ENCODE assay signal across 23 mouse cellular contexts in genomic region chr10:80583047-80583446, GRCm38 (mm10). TPM values are rescaled to one million over a fixed set of nuclear protein-coding genes. Genes with fewer than 3 reads are reported as not detected.
A peak's percentile ranks its signal among the peaks of the same experiment; 100 is the strongest.
DNase-seq lines count a peak whose midpoint lies in the region; TF ChIP-seq lines count a peak whose summit lies in the region.
"Had no signal": no experiment of that assay in that cellular context is flagged by ENCODE, and none has a peak within 500 bp of the region (broad histone marks: within the 10 kb centered on the region; RNA-seq: fewer than 3 reads in every experiment).

No protein-coding gene starts in this region.

- H3K9ac ChIP-seq in CH12.LX (ENCODE audit: insufficient read depth, low read depth), result no peak overlapping the region
- H3K9ac ChIP-seq: forebrain, embryonic 13.5 days; heart, embryonic 12.5 days; heart, embryonic 15.5 days; hindbrain, embryonic 15.5 days had no signal

- H3K9me3 ChIP-seq in CH12.LX (replicated peaks; ENCODE audit: low read length), result no peaks in the 10 kb centered on the region
- H3K9me3 ChIP-seq in E14TG2a.4 (ENCODE audit: low read length), result no peaks in the 10 kb centered on the region
- H3K9me3 ChIP-seq: forebrain, embryonic 10.5 days; forebrain, embryonic 13.5 days; heart, embryonic 12.5 days; heart, embryonic 15.5 days; hindbrain, embryonic 15.5 days had no signal

- 87% methylated on average over 5 of the region's 5 CpGs for WGBS in thymus, adult 2 months

- H3K36me3 ChIP-seq in CH12.LX (replicated peaks in 1 of 2; ENCODE audit: control insufficient read depth in 1 of 2, insufficient read depth in 1 of 2, low read length in 1 of 2) (peaks cover 31 to 61% of the 10 kb centered on the region in 2 experiments), E14TG2a.4 (ENCODE audit: insufficient read depth, low read length) (peaks cover 54% of the 10 kb centered on the region)
- no peaks in the 10 kb centered on the region for H3K36me3 ChIP-seq in thymus, adult 2 months (ENCODE audit: control insufficient read depth, insufficient read depth, low read length)

- TF ChIP-seq EP300 in CH12.LX (IDR thresholded peaks at IDR 0.05; ENCODE audit: low read length), result no peak

- dilution Hi-C loops in CH12.LX (cut with MboI; ENCODE audit: extremely low pct_ligation_motif_present, extremely low pct_unique_long_range_greater_than_20kb, low sequenced_read_pairs), result no loop called here

- in situ Hi-C loops in CH12.LX (cut with MboI; ENCODE audit: low pct_ligation_motif_present, low pct_unique_long_range_greater_than_20kb, low sequenced_read_pairs), result no loop called here

- H3K4me3 ChIP-seq in gastrocnemius, adult 2 months, result no peak overlapping the region
- H3K4me3 ChIP-seq in CH12.LX (replicated peaks in 1 of 3; ENCODE audit: low read depth in 2 of 3, low read length in 2 of 3, poor library complexity in 1 of 3) (no peak overlapping the region), E14TG2a.4 (replicated peaks; ENCODE audit: low read length) (peak overlapping the region; percentile 66)
- H3K4me3 ChIP-seq in thymus, adult 2 months (ENCODE audit: control insufficient read depth, insufficient read depth, low read length), result no peak overlapping the region
- H3K4me3 ChIP-seq: forebrain, embryonic 13.5 days; heart, embryonic 12.5 days; heart, embryonic 15.5 days; hindbrain, embryonic 15.5 days had no signal

- DNase-seq in gastrocnemius, adult 2 months, result no peak
- DNase-seq in gastrocnemius, adult 18-20 months (ENCODE audit: low spot score), result no peak
- DNase-seq in layer of hippocampus, adult 9-11 months, result peak; percentile 14
- DNase-seq in layer of hippocampus, adult 8-10 months (ENCODE audit: low spot score in 2 of 2), result no peak
- DNase-seq in CH12.LX (ENCODE audit: extremely low read depth), result no peak
- no peak for DNase-seq in kidney, postnatal 14 days
- DNase-seq in thymus, adult 2 months, result no peak
- DNase-seq: adrenal gland, postnatal 10 days; adrenal gland, postnatal 36 days; cerebellum, adult 11 months; cerebellum, adult 2 months; cerebellum, adult 9-11 months; gastrocnemius, postnatal 25 days; heart, adult 18-20 months; heart, postnatal 10 days; heart, postnatal 36 days had no signal

- no peak; the same call in 1 of the 2 replicates for TF ChIP-seq POLR2A in CH12.LX (IDR thresholded peaks at IDR 0.05; ENCODE audit: low read depth, low read length)
- no peak for TF ChIP-seq POLR2A in thymus, adult 2 months (IDR thresholded peaks at IDR 0.05; ENCODE audit: control insufficient read depth, extremely low read depth, insufficient read depth, low read length, poor library complexity)

- 0 out of 2 replicates have a peak overlapping the region, but pooled peaks have one; percentile 90 for H3K27ac ChIP-seq in gastrocnemius, adult 2 months
- no peak overlapping the region for H3K27ac ChIP-seq in CH12.LX (ENCODE audit: insufficient read depth, low read depth)
- H3K27ac ChIP-seq in thymus, adult 2 months (ENCODE audit: control insufficient read depth, insufficient read depth, low read length), result no peak overlapping the region
- H3K27ac ChIP-seq: forebrain, embryonic 13.5 days; heart, embryonic 15.5 days; hindbrain, embryonic 15.5 days had no signal

- intact Hi-C loops in gastrocnemius, adult 2 months (cut with DNase I), result no loop called here

- TF ChIP-seq RAD21 in CH12.LX (IDR thresholded peaks at IDR 0.05; ENCODE audit: low read depth, low read length), result no peak

- H3K4me1 ChIP-seq in CH12.LX (ENCODE audit: control insufficient read depth in 1 of 2, insufficient read depth in 2 of 2), result peaks cover 21 to 73% of the 10 kb centered on the region in 2 experiments
- H3K4me1 ChIP-seq in E14TG2a.4 (replicated peaks; ENCODE audit: low read depth, low read length), result peaks cover 71% of the 10 kb centered on the region
- peaks cover 32% of the 10 kb centered on the region for H3K4me1 ChIP-seq in thymus, adult 2 months (replicated peaks; ENCODE audit: control insufficient read depth, insufficient read depth, low read length)

- H3K4me2 ChIP-seq in CH12.LX (ENCODE audit: insufficient read depth, low read depth, poor library complexity, severe bottlenecking), result no peak overlapping the region
- H3K4me2 ChIP-seq: forebrain, embryonic 13.5 days; heart, embryonic 12.5 days; heart, embryonic 15.5 days; hindbrain, embryonic 15.5 days had no signal

- H3K79me2 ChIP-seq in CH12.LX (replicated peaks; ENCODE audit: control insufficient read depth, extremely low read depth, insufficient read depth, poor library complexity, severe bottlenecking), result peaks cover 7% of the 10 kb centered on the region

- TF ChIP-seq CTCF in gastrocnemius, adult 2 months (IDR thresholded peaks at IDR 0.05), result no peak
- no peak for TF ChIP-seq CTCF in CH12.LX (conservative IDR thresholded peaks at IDR 0.05 in 1 of 2, IDR thresholded peaks at IDR 0.05 in 1 of 2; ENCODE audit: low read depth in 2 of 2, low read length in 2 of 2)
- no peak for TF ChIP-seq CTCF in E14TG2a.4 (conservative IDR thresholded peaks at IDR 0.05; ENCODE audit: low read length)
- TF ChIP-seq CTCF in thymus, adult 2 months (IDR thresholded peaks at IDR 0.05; ENCODE audit: borderline replicate concordance, control insufficient read depth, extremely low read depth, insufficient read depth, low read length, poor library complexity), result no peak

- H3K27me3 ChIP-seq in CH12.LX (replicated peaks) (no peaks in the 10 kb centered on the region), E14TG2a.4 (ENCODE audit: insufficient read depth, low read length) (no peaks in the 10 kb centered on the region)
- no peaks in the 10 kb centered on the region for H3K27me3 ChIP-seq in thymus, adult 2 months (ENCODE audit: control insufficient read depth, insufficient read depth, low read length)
- H3K27me3 ChIP-seq: forebrain, embryonic 13.5 days; heart, embryonic 12.5 days; heart, embryonic 15.5 days; hindbrain, embryonic 15.5 days; Patski had no signal

TF ChIP-seq in CH12.LX, 34 proteins besides CTCF, POLR2A, EP300 and RAD21:
- no peak for TF ChIP-seq ZC3H11A (IDR thresholded peaks at IDR 0.05; ENCODE audit: low read depth, low read length)
- no peak for TF ChIP-seq IRF4 (IDR thresholded peaks at IDR 0.05; ENCODE audit: low read depth, low read length)
- TF ChIP-seq ZNF384 (IDR thresholded peaks at IDR 0.05; ENCODE audit: low read depth, low read length), result peak; percentile 50
- TF ChIP-seq PAX5 (IDR thresholded peaks at IDR 0.05; ENCODE audit: low read length), result no peak
- TF ChIP-seq NELFE (IDR thresholded peaks at IDR 0.05; ENCODE audit: low read depth, low read length), result no peak
- no peak for TF ChIP-seq KAT2A (IDR thresholded peaks at IDR 0.05; ENCODE audit: insufficient replicate concordance, low read length)
- TF ChIP-seq ZMIZ1 (IDR thresholded peaks at IDR 0.05; ENCODE audit: low read depth, low read length), result no peak

RNA-seq across cellular contexts. Expression of gene Klf16, which starts 5.9 kb away (rescaled TPM):
- 1 to 10 TPM in 1 of 2 experiments, under 1 TPM in 1; 0.92 to 1.9 TPM for total RNA-seq in gastrocnemius, adult 2 months (2021)
- 1 to 10 TPM; 1.5 to 1.9 TPM for total RNA-seq in gastrocnemius, adult 18-20 months (2021)
- 10 to 100 TPM; 47.5 to 51.9 (median 49.3) TPM for total RNA-seq in layer of hippocampus, adult 8-10 months (2022)
- 84.8 and 94.0 TPM in 2 replicates for total RNA-seq in CH12.LX (2012; rRNA removed)
- total RNA-seq in CH12.LX (2014; rRNA removed), result 14.1 and 14.5 TPM in 2 replicates
- 30.9 and 38.2 TPM in 2 replicates for polyA plus RNA-seq in CH12.LX (2012; ENCODE audit: insufficient read length, low read depth)
- 31.0 and 46.9 TPM in 2 replicates for polyA plus RNA-seq in thymus, adult 2 months (2012; rRNA removed)

RNA-seq across cellular contexts. Expression of gene Abhd17a, which starts 7.1 kb away (rescaled TPM):
- total RNA-seq in gastrocnemius, adult 2 months (2021), result 10 to 100 TPM; 60.6 to 61.7 TPM
- total RNA-seq in gastrocnemius, adult 18-20 months (2021), result 10 to 100 TPM; 62.4 to 64.3 TPM
- 100 to 1,000 TPM; 144 to 155 (median 147) TPM for total RNA-seq in layer of hippocampus, adult 8-10 months (2022)
- total RNA-seq in CH12.LX (2012; rRNA removed), result 49.1 and 52.8 TPM in 2 replicates
- total RNA-seq in CH12.LX (2014; rRNA removed), result 28.0 and 37.2 TPM in 2 replicates
- polyA plus RNA-seq in CH12.LX (2012; ENCODE audit: insufficient read length, low read depth), result 44.6 and 48.0 TPM in 2 replicates
- 310 and 359 TPM in 2 replicates for polyA plus RNA-seq in thymus, adult 2 months (2012; rRNA removed)

RNA-seq across cellular contexts. Expression of gene Scamp4, which starts 19.6 kb away (rescaled TPM):
- 10 to 100 TPM; 17.0 to 17.5 TPM for total RNA-seq in gastrocnemius, adult 2 months (2021)
- 10 to 100 TPM; 19.0 to 20.1 TPM for total RNA-seq in gastrocnemius, adult 18-20 months (2021)
- total RNA-seq in layer of hippocampus, adult 8-10 months (2022), result 10 to 100 TPM; 39.3 to 58.6 (median 42.8) TPM
- 33.2 and 33.9 TPM in 2 replicates for total RNA-seq in CH12.LX (2012; rRNA removed)
- total RNA-seq in CH12.LX (2014; rRNA removed), result 17.8 and 18.5 TPM in 2 replicates
- 81.2 and 89.9 TPM in 2 replicates for polyA plus RNA-seq in CH12.LX (2012; ENCODE audit: insufficient read length, low read depth)
- polyA plus RNA-seq in thymus, adult 2 months (2012; rRNA removed), result 151 and 156 TPM in 2 replicates

RNA-seq across cellular contexts. Expression of gene Adat3, which starts 19.6 kb away (rescaled TPM):
- total RNA-seq in gastrocnemius, adult 2 months (2021), result under 1 TPM; 0.48 to 0.89 TPM
- total RNA-seq in gastrocnemius, adult 18-20 months (2021), result under 1 TPM in 1 of 2 experiments, not detected in 1; 0.69 TPM
- total RNA-seq in layer of hippocampus, adult 8-10 months (2022), result 1 to 10 TPM; 2.0 to 5.0 (median 3.0) TPM
- 5.0 and 8.0 TPM in 2 replicates for total RNA-seq in CH12.LX (2012; rRNA removed)
- 5.8 and 6.6 TPM in 2 replicates for total RNA-seq in CH12.LX (2014; rRNA removed)
- 6.3 and 6.7 TPM in 2 replicates for polyA plus RNA-seq in CH12.LX (2012; ENCODE audit: insufficient read length, low read depth)
- polyA plus RNA-seq in thymus, adult 2 months (2012; rRNA removed), result 42.9 and 48.2 TPM in 2 replicates

RNA-seq across cellular contexts. Expression of gene Rexo1, which starts 21.7 kb away (rescaled TPM):
- total RNA-seq in gastrocnemius, adult 2 months (2021), result 10 to 100 TPM in 1 of 2 experiments, 1 to 10 TPM in 1; 9.8 to 10.4 TPM
- total RNA-seq in gastrocnemius, adult 18-20 months (2021), result 10 to 100 TPM in 1 of 2 experiments, 1 to 10 TPM in 1; 9.6 to 11.1 TPM
- total RNA-seq in layer of hippocampus, adult 8-10 months (2022), result 10 to 100 TPM; 45.3 to 53.2 (median 49.5) TPM
- total RNA-seq in CH12.LX (2012; rRNA removed) (16.5 and 17.7 TPM in 2 replicates), CH12.LX (2014; rRNA removed) (6.3 and 7.0 TPM in 2 replicates)
- 31.6 and 41.9 TPM in 2 replicates for polyA plus RNA-seq in CH12.LX (2012; ENCODE audit: insufficient read length, low read depth)
- 188 and 209 TPM in 2 replicates for polyA plus RNA-seq in thymus, adult 2 months (2012; rRNA removed)

Comparison
In these comparisons a context has a peak if more than half of its experiments do, and no peak if none do; other contexts are left out.
1. RNA of gene Klf16, which starts 5.9 kb away (total RNA-seq): 14.1 to 94.0 TPM in CH12.LX and 47.5 to 51.9 TPM in layer of hippocampus, adult 8-10 months; 0.92 to 1.9 TPM in gastrocnemius, adult 2 months and 1.5 to 1.9 TPM in gastrocnemius, adult 18-20 months; every median in the first group is over 4 times any median in the second.